Mouse (Mus musculus) testis, postnatal 14 days (tissue): Measurements from ENCODE around the gene Mcu.

Source experiments
- DNase-seq: peaks from one replicate; pipeline ENCODE4 v3.0.0; 2021; ENCODE audit warnings: low spot score

Mcu gene

DNA sequence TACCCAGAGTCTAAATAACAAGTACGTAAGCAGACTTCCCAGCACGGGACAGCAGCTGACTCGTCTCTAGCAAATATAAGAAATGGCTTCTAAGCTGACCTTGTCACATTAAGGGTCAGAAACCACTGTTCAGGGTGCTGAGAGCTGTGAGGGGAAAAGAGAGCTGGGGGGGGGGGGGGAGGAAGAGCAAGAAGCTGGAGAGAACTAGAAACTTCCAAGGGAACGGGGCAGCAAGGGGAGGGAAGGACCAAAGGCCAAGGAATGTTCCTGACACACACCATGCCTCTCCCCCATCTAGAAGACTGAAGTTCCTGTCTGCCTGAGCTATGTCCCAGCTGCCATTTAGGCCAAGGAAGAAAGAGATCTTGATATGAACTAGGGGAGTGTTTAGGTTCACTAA, 190.1 kb downstream of the Mcu start:
- no peak for DNase-seq

DNA sequence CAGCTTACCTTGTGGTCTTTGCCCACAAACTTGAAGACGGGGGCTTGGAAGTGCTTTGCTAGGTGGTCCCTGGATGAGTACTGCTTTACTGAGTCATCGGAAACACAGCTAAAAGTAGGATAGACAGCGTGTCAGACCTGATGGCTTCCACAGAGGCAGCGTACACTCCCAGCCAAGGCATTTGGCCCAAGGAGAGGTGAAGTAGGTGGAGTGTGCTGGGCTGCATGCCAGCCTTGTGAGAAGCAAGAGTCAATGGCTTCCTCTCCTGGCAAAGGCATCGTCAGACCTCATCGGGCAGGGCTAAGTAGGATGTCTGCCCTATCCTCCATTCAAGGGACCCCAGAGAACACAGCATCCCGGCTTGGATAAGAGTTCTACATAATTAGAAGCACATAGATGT, 191.1 kb downstream of the Mcu start:
- no peak for DNase-seq

DNA sequence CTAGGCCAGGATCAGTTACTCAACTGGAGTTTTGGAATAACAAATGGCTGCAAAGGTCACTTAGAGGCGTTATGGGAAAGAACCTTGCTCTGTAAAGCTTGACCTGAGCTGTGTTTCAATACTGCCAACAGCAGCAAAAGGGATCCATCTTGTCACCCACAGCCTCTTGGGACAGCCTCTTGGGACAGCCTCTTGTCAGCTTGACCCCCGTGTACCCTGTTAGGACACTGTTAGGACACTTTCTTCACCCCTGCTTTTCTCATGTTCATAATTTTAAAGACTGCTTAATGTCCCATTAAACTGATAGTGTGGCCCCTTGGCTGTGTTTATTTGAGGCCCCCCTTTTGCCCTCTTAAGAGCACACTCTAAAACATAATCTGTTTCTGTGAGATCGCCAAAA, 192.0 kb downstream of the Mcu start:
- no peak for DNase-seq

DNA sequence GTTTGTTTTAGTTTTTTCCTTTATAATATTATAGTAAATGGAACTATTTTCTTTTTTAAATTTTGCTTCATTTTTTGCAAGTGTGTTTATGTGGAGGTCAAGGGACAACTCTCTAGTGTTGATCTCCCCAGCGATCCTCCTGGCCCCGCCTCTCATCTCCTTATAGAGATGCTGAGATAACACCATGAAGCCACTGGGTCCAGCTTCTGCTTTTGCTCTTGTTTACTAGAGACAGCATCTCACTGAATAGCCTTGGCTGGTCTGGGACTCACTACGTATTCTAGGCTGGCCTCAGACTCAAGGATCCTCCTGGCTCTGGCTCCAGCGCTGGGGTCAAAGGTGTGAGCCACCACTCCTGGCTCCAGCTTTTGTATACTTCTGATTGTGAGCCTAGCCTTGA, 197.0 kb downstream of the Mcu start:
- no peak for DNase-seq

GRCm38 (mm10) chr10:59416623-59417022, 199.9 kb downstream of the Mcu start:
- no peak for DNase-seq

DNA sequence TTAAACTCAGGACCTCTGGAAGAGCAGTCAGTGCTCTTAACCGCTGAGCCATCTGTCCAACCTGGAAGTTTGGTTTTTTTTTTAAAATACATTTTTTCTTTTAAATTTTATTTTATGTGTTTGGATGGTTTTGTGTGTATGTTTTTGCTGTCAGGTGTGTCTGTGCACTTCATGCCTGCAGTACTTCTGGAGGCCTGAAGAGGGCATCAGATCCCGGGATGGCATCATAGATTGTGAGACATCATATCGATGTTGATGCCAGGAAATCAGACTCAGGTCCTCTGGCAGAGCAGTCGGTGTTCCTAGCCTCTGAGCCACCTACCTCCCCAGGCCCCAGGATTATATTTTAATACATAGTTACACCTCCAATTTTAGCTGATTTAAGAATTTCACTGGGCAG, 202.8 kb downstream of the Mcu start:
- DNase-seq = no peak

DNA sequence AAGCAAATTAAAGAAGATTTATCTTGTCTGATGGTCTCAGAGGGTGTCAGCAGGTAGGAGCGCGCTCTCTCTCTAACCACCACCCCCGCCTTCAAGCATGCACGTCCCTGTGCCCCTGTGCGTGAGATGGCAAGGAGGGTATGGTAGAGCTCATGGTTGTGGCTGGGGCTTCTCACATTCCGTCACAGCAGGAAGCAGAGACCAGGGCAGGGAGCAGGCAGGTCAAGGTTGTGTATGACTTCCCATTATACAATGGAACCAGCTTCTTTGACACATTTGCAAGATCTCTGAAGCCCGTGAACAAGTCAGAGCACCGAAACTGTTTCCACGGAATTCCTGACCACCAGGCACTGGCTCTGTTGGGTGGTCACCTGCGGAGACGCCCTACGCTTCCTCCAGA, 206.2 kb downstream of the Mcu start:
- DNase-seq = no peak

- no peak for DNase-seq
Measured at GRCm38 (mm10) chr10:59408499-59408898, 208.0 kb downstream of the Mcu start.

DNA sequence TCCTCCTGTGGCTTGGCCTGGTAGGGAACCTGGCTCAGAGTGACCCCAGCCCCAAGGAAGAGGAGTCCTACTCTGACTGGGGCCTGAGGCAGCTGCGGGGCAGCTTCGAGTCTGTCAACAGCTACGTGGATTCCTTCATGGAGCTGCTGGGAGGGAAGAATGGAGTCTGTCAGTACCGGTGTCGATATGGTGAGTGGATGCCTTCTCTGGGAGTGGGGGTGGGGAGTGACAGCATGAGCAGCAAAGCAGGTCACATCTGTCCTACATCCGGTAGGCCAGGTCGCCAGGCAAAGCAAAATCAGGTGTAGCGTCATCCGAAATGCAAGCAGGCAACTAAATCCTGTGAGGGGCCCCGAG, 212.7 kb downstream of the Mcu start:
- DNase-seq = no peak

DNA sequence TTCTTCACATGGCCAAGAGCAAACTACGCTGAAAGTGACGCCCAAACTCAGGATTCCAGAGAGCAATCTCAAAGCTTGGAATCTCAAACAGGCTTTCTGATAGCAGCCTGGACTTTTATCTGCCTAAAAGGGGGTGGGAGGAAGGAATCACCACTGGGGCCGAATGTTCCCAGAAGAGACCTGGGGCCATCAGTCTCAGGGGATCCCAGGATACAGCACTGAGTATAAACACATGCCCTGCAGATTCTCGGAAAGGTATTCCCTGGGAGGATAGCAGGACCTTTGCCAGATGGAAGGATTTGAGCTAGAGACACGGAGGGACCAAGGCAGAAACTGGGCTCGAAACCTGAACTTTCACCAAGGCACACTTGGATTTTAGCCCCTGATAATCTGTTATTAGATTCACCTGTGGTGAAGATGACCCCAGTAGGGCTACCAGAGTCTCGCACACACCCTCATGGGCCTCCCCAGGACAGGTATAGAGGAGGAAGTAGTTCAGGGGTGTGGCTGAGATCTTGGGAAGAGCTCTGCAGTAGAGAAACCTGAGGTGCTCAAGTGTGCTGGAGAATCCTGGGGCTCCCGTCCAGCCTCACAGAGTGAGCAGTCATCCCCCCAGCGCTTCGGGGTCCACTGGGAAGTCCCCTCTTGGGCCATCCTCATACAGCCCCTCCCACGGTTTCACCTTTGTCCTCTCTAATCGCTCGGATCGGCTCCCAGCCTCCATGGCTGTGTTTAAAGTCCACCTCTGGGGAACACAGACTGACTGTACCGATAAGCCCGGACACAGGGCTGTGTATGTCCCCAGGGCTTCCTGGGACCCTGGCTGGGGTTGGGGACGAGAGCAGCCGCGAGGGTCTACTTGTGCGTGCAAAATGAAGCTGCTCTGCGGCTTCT, 213.3 kb downstream of the Mcu start, which contains the start of gene Pla2g12b:
Gene Pla2g12b, plus strand, starts transcription at position 762 of the 894 bp plus-strand sequence.
- no peak for DNase-seq
